Mouse (Mus musculus) liver, embryonic 16.5 days (tissue): Measurements from ENCODE around the gene Rab4a. TPM values are rescaled to one million over a fixed set of nuclear protein-coding genes. Genes with fewer than 3 reads are reported as not detected.

Source experiments
- ATAC-seq: fragments of 200-750 bp; cut with Nextera tagmentation; 2 replicates; pipeline ENCODE4 v1.8.0; 2017; ENCODE audit warnings: low read depth, mild to moderate bottlenecking, moderate number of reproducible peaks, moderate library complexity
- H3K27ac ChIP-seq: fragments of 300-500 bp; sonication (generic); 2 replicates; pipeline ENCODE4 v1.5.1; 2014; ENCODE audit warnings: mild to moderate bottlenecking, low read length
- H3K27me3 ChIP-seq: fragments of 300-500 bp; sonication (generic); 2 replicates; pipeline ENCODE4 v1.6.1; 2014; ENCODE audit warnings: low read depth, low read length, mixed read lengths; ENCODE audit not compliant: control insufficient read depth, insufficient read depth
- H3K36me3 ChIP-seq: fragments of 300-500 bp; sonication (generic); 2 replicates; pipeline ENCODE4 v1.6.1; 2014; ENCODE audit warnings: mild to moderate bottlenecking; ENCODE audit not compliant: control insufficient read depth, insufficient read depth
- H3K4me1 ChIP-seq: fragments of 300-500 bp; sonication (generic); 2 replicates; pipeline ENCODE4 v1.6.1; 2014; ENCODE audit warnings: low read depth, low read length, mixed read lengths; ENCODE audit not compliant: control insufficient read depth
- H3K4me2 ChIP-seq: fragments of 300-500 bp; sonication (generic); 2 replicates; pipeline ENCODE4 v1.6.1; 2014; ENCODE audit warnings: low read depth, low read length, mixed read lengths
- H3K4me3 ChIP-seq: fragments of 300-500 bp; sonication (generic); 2 replicates; pipeline ENCODE4 v1.5.1; 2014; ENCODE audit warnings: low read depth, mild to moderate bottlenecking, low read length
- H3K9ac ChIP-seq: fragments of 300-500 bp; sonication (generic); 2 replicates; pipeline ENCODE4 v1.6.1; 2014; ENCODE audit warnings: low read depth, low read length
- H3K9me3 ChIP-seq: fragments of 300-500 bp; sonication (generic); replicated peaks from 2 replicates; pipeline ENCODE4 v1.6.1; 2016; ENCODE audit warnings: low read length; ENCODE audit not compliant: control insufficient read depth
- WGBS: fragments of 180-500 bp; shearing (Covaris S2); extraction: QIAGEN DNeasy Blood & Tissue Kit; methylation state at CpG from one replicate; pipeline ENCODE4 v1.1.7; 2014; ENCODE audit not compliant: insufficient replicate concordance; 5-methylcytosine and 5-hydroxymethylcytosine counted together
- polyA plus RNA-seq: library from polyadenylated mRNA; unstranded; fragments of >200 nt; fragmentation: Nextera tagmentation; extraction: Ambion mirVana; gene quantifications from 2 replicates; pipeline ENCODE4 v1.2.1, GENCODE M21; 2015

Rab4a gene
- polyA plus RNA-seq, 1 experiment from 2014 or later = 37.8 TPM

DNA sequence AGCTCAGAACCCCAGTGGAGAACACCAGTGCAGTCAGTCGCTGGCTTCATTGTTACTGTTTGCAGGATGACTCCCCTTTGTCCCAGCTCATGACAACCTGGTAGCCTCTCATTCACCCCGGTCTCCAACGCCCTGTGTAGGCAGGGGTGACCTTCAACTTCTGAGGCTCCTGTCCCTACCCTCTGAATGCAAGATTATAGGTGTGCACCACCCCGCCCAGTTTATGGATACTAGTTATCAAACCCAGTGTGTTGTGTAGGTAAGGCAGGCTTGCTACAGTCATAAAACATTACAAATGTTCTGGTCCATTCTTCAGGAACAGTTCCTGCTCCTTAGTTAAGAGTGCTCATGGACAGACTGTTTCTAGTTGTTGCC is 8.1 kb downstream of the Rab4a start:
- Histone ChIP-seq H3K27ac (peak overlapping the region; percentile 81), H3K9ac (0 out of 2 replicates have a peak overlapping the region, but pooled peaks have one; percentile 11), H3K9me3 (no peaks in the 10 kb centered on the region), H3K27me3 (no peaks in the 10 kb centered on the region), H3K4me1 (peaks cover 21% of the 10 kb centered on the region), H3K4me3 (no peak overlapping the region), H3K36me3 (no peaks in the 10 kb centered on the region; the same call in 1 of the 2 replicates), H3K4me2 (no peak overlapping the region)
- no peak for ATAC-seq
- 68% methylated on average over 4 of the region's 4 CpGs for WGBS

DNA sequence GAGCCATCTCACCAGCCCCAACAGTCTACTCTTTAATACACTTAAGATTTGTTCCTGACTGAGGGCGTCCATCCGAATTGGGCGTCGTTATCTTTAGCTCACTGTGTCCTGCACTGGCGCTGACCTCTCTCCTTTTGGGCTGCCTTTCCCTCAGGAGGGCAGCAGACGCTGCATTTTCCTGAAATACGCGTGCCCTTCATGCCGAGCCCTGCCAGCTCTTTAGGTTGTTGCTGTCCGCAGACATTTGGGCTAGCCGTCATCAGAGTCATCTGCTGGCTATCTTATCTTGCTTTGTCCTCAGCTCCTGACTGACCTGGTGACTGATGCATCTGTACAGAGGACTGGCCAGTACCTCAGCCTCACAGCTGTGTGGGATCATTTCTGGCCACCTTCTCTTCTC is 9.5 kb downstream of the Rab4a start:
- H3K4me1 ChIP-seq = peaks cover 35% of the 10 kb centered on the region
- H3K4me2 ChIP-seq = no peak overlapping the region
- no peaks in the 10 kb centered on the region; the same call in 1 of the 2 replicates for H3K36me3 ChIP-seq
- H3K9me3 ChIP-seq = no peaks in the 10 kb centered on the region
- no peak overlapping the region for H3K4me3 ChIP-seq
- no peak for ATAC-seq
- no peak overlapping the region for H3K27ac ChIP-seq
- H3K27me3 ChIP-seq = no peaks in the 10 kb centered on the region
- no peak overlapping the region for H3K9ac ChIP-seq
- 79% methylated on average over 11 of the region's 11 CpGs for WGBS

DNA sequence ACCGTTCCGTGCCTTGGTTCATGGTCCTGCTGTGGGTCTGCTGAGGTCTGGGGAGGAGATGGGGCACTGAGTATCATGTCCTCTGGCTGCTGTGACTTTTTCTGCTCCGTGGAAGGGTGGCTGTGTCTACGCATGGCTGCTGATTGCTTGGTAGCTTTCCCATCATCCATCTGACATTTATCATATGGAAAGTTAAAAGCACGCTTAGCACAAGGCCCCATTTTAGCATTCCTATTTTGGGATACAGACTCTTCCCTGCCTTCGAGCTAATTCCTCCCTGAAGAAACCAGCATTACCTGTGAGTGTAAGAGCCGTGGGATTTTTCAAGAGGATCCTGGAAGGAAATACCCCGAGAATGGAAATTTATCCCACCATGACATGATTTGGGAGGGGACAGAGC is 11.2 kb downstream of the Rab4a start:
- Histone ChIP-seq H3K4me2 (no peak overlapping the region), H3K9ac (no peak overlapping the region), H3K9me3 (no peaks in the 10 kb centered on the region), H3K27ac (no peak overlapping the region), H3K36me3 (no peaks in the 10 kb centered on the region; the same call in 1 of the 2 replicates), H3K4me1 (peaks cover 47% of the 10 kb centered on the region), H3K27me3 (no peaks in the 10 kb centered on the region), H3K4me3 (no peak overlapping the region)
- no peak for ATAC-seq
- 77% methylated on average over 8 of the region's 8 CpGs for WGBS

DNA sequence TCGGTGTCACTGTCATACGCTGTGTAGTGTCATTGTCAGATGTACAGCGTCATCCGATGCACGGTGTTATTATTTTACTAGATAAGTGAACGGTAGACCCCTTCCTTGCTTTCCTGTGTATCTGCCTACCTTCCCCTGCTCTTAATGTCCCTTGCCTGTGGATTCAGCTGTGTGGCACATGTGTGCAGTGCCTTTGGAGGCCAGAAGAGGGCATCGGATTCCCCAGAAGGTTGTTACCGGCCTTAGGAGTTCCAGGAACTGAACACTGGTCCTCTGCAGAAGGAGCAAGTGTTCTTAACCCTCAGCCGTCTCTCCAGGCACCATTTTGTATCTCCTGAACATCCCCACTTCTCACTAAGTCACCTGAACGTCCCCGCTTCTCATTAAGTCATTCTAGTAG is 12.0 kb downstream of the Rab4a start:
- no peak for ATAC-seq
- H3K4me1 ChIP-seq = peaks cover 47% of the 10 kb centered on the region
- H3K27me3 ChIP-seq = no peaks in the 10 kb centered on the region
- H3K27ac ChIP-seq = no peak overlapping the region
- H3K4me2 ChIP-seq = no peak overlapping the region
- no peaks in the 10 kb centered on the region; the same call in 1 of the 2 replicates for H3K36me3 ChIP-seq
- H3K9ac ChIP-seq = no peak overlapping the region
- H3K4me3 ChIP-seq = no peak overlapping the region
- H3K9me3 ChIP-seq = no peaks in the 10 kb centered on the region
- WGBS = 79% methylated on average over 11 of the region's 11 CpGs

DNA sequence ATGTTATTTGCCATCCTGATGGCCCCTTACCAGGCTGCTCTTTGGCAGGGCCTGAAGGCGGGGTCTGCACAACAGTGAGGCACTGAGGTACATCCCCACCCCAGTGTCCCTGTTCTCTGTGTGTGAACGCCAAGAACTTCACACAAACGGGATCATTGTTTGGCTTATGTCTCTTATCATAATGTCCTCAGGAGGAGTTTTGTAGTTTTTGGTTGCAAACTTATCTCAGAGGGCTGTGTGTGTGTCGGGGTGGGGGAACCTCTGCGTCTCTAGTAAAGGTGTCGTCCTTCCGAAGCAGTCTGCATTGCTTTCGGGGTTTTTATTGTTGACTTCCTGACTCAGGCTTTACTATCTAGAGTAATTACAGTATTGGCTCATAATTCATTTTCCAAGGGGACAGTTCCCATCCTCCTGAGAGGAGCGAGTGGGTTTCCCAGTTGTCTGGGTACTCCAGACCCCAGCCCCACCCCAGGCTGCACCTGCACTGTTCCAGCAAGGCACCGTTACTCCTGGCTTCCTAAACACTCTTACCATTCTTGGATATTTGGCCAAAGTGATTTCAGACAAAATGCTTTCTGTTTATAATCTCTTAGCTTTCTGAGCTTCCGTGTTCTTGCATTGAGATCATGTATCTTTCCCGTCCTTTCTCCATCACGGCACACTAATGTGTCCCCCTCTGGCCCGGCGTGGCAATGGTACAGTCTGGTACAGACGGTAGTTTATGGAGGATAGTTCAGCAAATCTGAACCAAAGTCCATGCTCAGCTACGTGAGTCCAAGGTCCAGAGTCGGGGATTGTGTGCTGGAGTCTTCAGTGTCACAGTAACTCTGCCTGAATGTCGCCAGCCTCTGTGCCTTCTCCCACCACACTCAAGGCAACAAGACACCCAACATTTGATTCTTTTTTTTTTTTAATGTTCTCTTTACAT is 14.2 kb downstream of the Rab4a start:
- Histone ChIP-seq H3K4me2 (peak overlapping the region; percentile 34), H3K4me1 (peaks cover 47% of the 10 kb centered on the region), H3K4me3 (peak overlapping the region; percentile 14; the same call in 1 of the 2 replicates), H3K27ac (peak overlapping the region; percentile 70), H3K9me3 (no peaks in the 10 kb centered on the region), H3K27me3 (no peaks in the 10 kb centered on the region), H3K36me3 (no peaks in the 10 kb centered on the region; the same call in 1 of the 2 replicates), H3K9ac (peak overlapping the region; percentile 42)
- 39% methylated on average over 19 of the region's 19 CpGs for WGBS
- ATAC-seq = peak; percentile 68

DNA sequence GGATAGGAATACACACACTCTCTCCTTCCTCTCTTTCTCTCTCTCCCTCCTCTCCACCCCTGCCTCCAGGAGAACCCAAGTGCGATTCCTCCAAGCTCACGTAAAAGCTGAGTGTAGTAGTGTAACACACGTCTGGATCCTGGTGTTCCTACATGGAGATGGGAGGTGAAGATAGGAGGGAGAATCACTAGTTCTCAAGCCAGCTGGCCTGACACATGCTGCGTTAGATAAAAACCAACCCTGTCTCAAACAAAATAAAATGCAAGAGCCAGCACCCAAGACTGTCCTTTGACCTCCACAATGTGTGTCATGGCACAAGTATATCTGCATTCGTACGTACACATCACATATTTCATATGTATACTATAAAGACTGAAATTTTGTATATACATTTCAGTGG is 15.0 kb downstream of the Rab4a start:
- 36% methylated on average over 6 of the region's 6 CpGs for WGBS
- peak; percentile 27; the same call in 1 of the 2 replicates for ATAC-seq
- H3K4me3 ChIP-seq = no peak overlapping the region
- peaks cover 47% of the 10 kb centered on the region for H3K4me1 ChIP-seq
- no peak overlapping the region; the same call in 1 of the 2 replicates for H3K9ac ChIP-seq
- no peaks in the 10 kb centered on the region; the same call in 1 of the 2 replicates for H3K36me3 ChIP-seq
- no peaks in the 10 kb centered on the region for H3K9me3 ChIP-seq
- peak overlapping the region; percentile 34 for H3K4me2 ChIP-seq
- peak overlapping the region; percentile 70 for H3K27ac ChIP-seq
- no peaks in the 10 kb centered on the region for H3K27me3 ChIP-seq

DNA sequence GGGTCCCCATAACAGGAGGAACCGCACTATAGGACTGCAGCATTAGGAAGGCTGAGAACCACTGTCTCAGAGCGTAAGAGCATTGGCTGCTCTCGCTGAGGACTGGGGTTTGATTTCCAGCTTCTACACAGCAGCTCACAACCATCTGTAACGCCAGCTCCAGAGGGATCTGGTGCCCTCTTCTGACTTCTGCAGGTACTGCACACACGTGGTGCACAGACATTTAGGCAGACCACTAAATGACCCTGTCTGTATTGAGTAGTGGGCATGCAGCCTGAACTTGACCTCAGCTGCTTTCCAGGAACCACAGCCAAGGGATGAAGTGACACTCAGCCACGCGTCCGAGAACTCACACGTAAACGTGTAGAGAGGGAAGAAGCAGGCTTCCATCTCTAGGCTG is 17.3 kb downstream of the Rab4a start:
- H3K27ac ChIP-seq = peak overlapping the region; percentile 65; the same call in 1 of the 2 replicates
- no peaks in the 10 kb centered on the region for H3K9me3 ChIP-seq
- ATAC-seq = no peak
- H3K4me2 ChIP-seq = 0 out of 2 replicates have a peak overlapping the region, but pooled peaks have one; percentile 16
- H3K4me1 ChIP-seq = peaks cover 47% of the 10 kb centered on the region
- H3K4me3 ChIP-seq = no peak overlapping the region
- peaks cover 5% of the 10 kb centered on the region; the same call in 1 of the 2 replicates for H3K36me3 ChIP-seq
- WGBS = 52% methylated on average over 10 of the region's 10 CpGs
- no peaks in the 10 kb centered on the region for H3K27me3 ChIP-seq
- no peak overlapping the region for H3K9ac ChIP-seq

DNA sequence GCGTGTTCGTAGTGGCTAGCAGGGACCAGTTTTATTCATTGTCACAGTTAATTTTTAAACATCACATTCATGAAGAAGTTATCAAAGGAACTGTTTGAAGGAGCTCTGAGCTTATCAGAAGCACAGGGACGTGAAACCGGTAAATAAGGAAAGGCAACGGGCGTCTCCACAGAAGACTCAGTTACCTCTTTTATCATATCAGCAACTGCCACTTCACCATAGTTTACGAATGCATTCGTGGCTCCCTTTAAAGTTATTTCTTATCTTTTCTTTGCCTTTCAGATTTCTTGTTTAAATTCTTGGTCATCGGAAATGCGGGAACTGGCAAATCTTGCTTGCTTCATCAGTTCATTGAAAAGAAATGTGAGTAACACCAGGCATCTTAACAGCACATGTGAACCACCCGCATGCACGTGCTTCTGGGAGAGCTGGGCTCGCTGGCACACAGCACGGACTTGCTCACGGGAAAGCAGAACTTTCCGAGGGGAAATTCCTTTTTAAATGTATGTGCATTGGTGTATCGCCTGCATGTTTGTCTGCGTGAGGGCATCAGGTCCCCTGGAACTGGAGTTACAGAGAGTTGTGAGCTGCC is 17.8 kb downstream of the Rab4a start:
- 30% methylated on average over 18 of the region's 18 CpGs for WGBS
- peak; percentile 20; the same call in 1 of the 2 replicates for ATAC-seq

More for the DNA sequence above, 17.8 kb downstream of the Rab4a start:
- Histone ChIP-seq H3K36me3 (peaks cover 5% of the 10 kb centered on the region; the same call in 1 of the 2 replicates), H3K27me3 (no peaks in the 10 kb centered on the region), H3K9me3 (no peaks in the 10 kb centered on the region), H3K9ac (no peak overlapping the region), H3K4me2 (peak overlapping the region; percentile 16; the same call in 1 of the 2 replicates), H3K27ac (peak overlapping the region; percentile 65; the same call in 1 of the 2 replicates), H3K4me1 (peaks cover 45% of the 10 kb centered on the region), H3K4me3 (no peak overlapping the region)
